Mouse (Mus musculus) lung, postnatal 0 days (tissue): Measurements from ENCODE around the gene Gm47189. TPM values are rescaled to one million over a fixed set of nuclear protein-coding genes. Genes with fewer than 3 reads are reported as not detected.
A peak's percentile ranks its signal among the peaks of the same experiment; 100 is the strongest.
"Not testable (repeated sequence)": the region's sequence is repeated elsewhere in the genome, so short reads cannot be mapped to it uniquely, and the experiment has no call there.

ENCODE experiments used
- ATAC-seq: fragments of 200-750 bp; cut with Nextera tagmentation; 2 replicates; pipeline ENCODE4 v1.8.0; 2017; ENCODE audit warnings: moderate library complexity
- DNase-seq: peaks from one replicate; pipeline ENCODE4 v3.0.0-alpha.2; 2016; ENCODE audit warnings: low spot score
- H3K27ac ChIP-seq: fragments of 300-500 bp; sonication (generic); 2 replicates; pipeline ENCODE4 v1.5.1; 2014; ENCODE audit warnings: antibody characterized with exemption, mild to moderate bottlenecking, low read length, mixed read lengths
- H3K27me3 ChIP-seq: fragments of 300-500 bp; sonication (generic); replicated peaks from 2 replicates; pipeline ENCODE4 v1.6.1; 2014; ENCODE audit warnings: low read length, mixed read lengths; ENCODE audit not compliant: insufficient read depth
- H3K36me3 ChIP-seq: fragments of 300-500 bp; sonication (generic); 2 replicates; pipeline ENCODE4 v1.6.1; 2014; ENCODE audit warnings: low read length, mixed read lengths; ENCODE audit not compliant: insufficient read depth
- H3K4me1 ChIP-seq: fragments of 300-500 bp; sonication (generic); 2 replicates; pipeline ENCODE4 v1.6.1; 2014; ENCODE audit warnings: antibody characterized with exemption, low read depth, low read length, mixed read lengths; ENCODE audit not compliant: insufficient read depth
- H3K4me2 ChIP-seq: fragments of 300-500 bp; sonication (generic); replicated peaks from 2 replicates; pipeline ENCODE4 v1.6.1; 2014; ENCODE audit warnings: low read depth, mild to moderate bottlenecking, low read length, moderate library complexity, mixed read lengths
- H3K4me3 ChIP-seq: fragments of 300-500 bp; sonication (generic); 2 replicates; pipeline ENCODE4 v1.5.1; 2014; ENCODE audit warnings: low read depth, low read length
- H3K9ac ChIP-seq: fragments of 300-500 bp; sonication (generic); replicated peaks from 2 replicates; pipeline ENCODE4 v1.6.1; 2014; ENCODE audit warnings: low read depth, mild to moderate bottlenecking
- H3K9me3 ChIP-seq: fragments of 300-500 bp; sonication (generic); 2 replicates; pipeline ENCODE4 v1.6.1; 2016; ENCODE audit warnings: low read length, mixed read lengths
- WGBS: fragments of 180-500 bp; shearing (Covaris S2); extraction: QIAGEN DNeasy Blood & Tissue Kit; methylation state at CpG from one replicate; pipeline ENCODE4 v1.1.7; 2014; 5-methylcytosine and 5-hydroxymethylcytosine counted together
- polyA plus RNA-seq: library from polyadenylated mRNA; unstranded; fragments of >200 nt; fragmentation: Nextera tagmentation; extraction: Ambion mirVana; gene quantifications from 2 replicates; pipeline ENCODE4 v1.2.1, GENCODE M21; 2015

Gene Gm47189
- not detected in 2 replicates for polyA plus RNA-seq

DNA sequence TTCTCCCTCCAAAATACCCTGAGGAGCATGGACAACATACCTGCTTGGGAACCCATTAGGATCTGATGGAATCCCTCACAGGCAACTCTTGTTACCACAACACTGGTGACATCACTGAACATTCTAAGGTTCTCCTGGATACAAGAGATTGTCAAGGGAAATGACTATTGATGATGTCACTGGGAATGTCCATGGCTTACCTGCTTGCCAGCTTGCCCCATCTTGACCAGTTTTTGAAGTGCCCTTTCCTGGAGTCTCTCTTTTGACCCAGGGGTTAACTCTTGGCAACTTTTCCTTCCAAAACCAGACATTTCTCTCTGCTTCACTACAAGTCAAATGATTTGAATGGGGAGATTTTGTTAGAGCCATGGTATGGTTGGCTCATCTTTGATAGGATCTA lies at the start of gene Gm47189:
TSS of gene Gm47189 (minus strand) at position 101 of the 400 bp plus-strand sequence.
- H3K27me3 ChIP-seq, H3K36me3 ChIP-seq, H3K4me2 ChIP-seq, H3K27ac ChIP-seq, ATAC-seq, H3K9ac ChIP-seq, H3K9me3 ChIP-seq, H3K4me1 ChIP-seq, H3K4me3 ChIP-seq, DNase-seq: not testable (repeated sequence)

GRCm38 (mm10) chr14:41755931-41756330 lies 16.3 kb downstream of the Gm47189 start:
- not testable (repeated sequence) for H3K4me1 ChIP-seq, H3K4me3 ChIP-seq, ATAC-seq, H3K36me3 ChIP-seq, H3K27me3 ChIP-seq, DNase-seq, H3K4me2 ChIP-seq, H3K9ac ChIP-seq, H3K9me3 ChIP-seq, H3K27ac ChIP-seq
- 86% methylated on average over 2 of the region's 3 CpGs for WGBS

GRCm38 (mm10) chr14:41750514-41750913 lies 21.7 kb downstream of the Gm47189 start, which contains the start of gene Gm7929:
Gene Gm7929 (minus strand): TSS chr14:41750614.
- ATAC-seq, H3K27me3 ChIP-seq, DNase-seq, H3K36me3 ChIP-seq, H3K9me3 ChIP-seq, H3K4me2 ChIP-seq, H3K9ac ChIP-seq, H3K27ac ChIP-seq, H3K4me3 ChIP-seq, H3K4me1 ChIP-seq: not testable (repeated sequence)
- no CpG with 5 or more reads among the region's 1 CpGs for WGBS

GRCm38 (mm10) chr14:41723437-41723836 lies 48.8 kb downstream of the Gm47189 start:
- peak; percentile 1 for DNase-seq
- not testable (repeated sequence) for H3K27ac ChIP-seq, H3K4me3 ChIP-seq, H3K9me3 ChIP-seq, ATAC-seq, H3K27me3 ChIP-seq, H3K36me3 ChIP-seq, H3K9ac ChIP-seq, H3K4me1 ChIP-seq, H3K4me2 ChIP-seq
- WGBS: 58% methylated on average over 10 of the region's 17 CpGs

- not testable (repeated sequence) for H3K9me3 ChIP-seq, H3K27me3 ChIP-seq, H3K27ac ChIP-seq, ATAC-seq, H3K36me3 ChIP-seq, H3K4me3 ChIP-seq, H3K9ac ChIP-seq, DNase-seq, H3K4me1 ChIP-seq, H3K4me2 ChIP-seq
- WGBS: 84% methylated on average over 1 of the region's 1 CpGs
Measured at GRCm38 (mm10) chr14:41717180-41717579, 55.1 kb downstream of the Gm47189 start.

Other genes starting within 250 kb of the Gm47189 start
- gene Gm7970, start 216.9 kb downstream of the Gm47189 start, polyA plus RNA-seq: not detected in 2 replicates
- not detected in 2 replicates for gene 1700049E17Rik2, start 199.2 kb downstream of the Gm47189 start, polyA plus RNA-seq
- gene Gm3072, start 147.8 kb downstream of the Gm47189 start, polyA plus RNA-seq: not detected in 2 replicates
- gene Gm3676, start 126.0 kb downstream of the Gm47189 start, polyA plus RNA-seq: not detected in 2 replicates
- not detected in 2 replicates for gene Gm8068, start 70.6 kb downstream of the Gm47189 start, polyA plus RNA-seq
- not detected in 2 replicates for gene Gm7929, start 21.8 kb downstream of the Gm47189 start, polyA plus RNA-seq
- gene Gm7980, start 134.8 kb upstream of the Gm47189 start, polyA plus RNA-seq: not detected in 2 replicates
- not detected in 2 replicates for gene 1700049E17Rik1, start 152.5 kb upstream of the Gm47189 start, polyA plus RNA-seq
- not detected in 2 replicates for gene 1700024B05Rik, start 171.6 kb upstream of the Gm47189 start, polyA plus RNA-seq
- not detected in 2 replicates for gene Gm6401, start 195.5 kb upstream of the Gm47189 start, polyA plus RNA-seq
- gene Gm3543, start 210.9 kb upstream of the Gm47189 start, polyA plus RNA-seq: not detected in 2 replicates